Mouse (Mus musculus) stomach, postnatal 0 days (tissue): ENCODE measurements at regions not wholly inside any gene's neighbourhood (a gene's known extent, or its start where the extent isn't known, plus 50 kb on each side); places are given as distances from the start of the nearest gene placed in this dataset.

Source experiments
- CTCF ChIP-seq: IDR thresholded peaks from 2 replicates; pipeline ENCODE4 v1.5.1; 2016; ENCODE audit warnings: antibody characterized with exemption, low read depth, mild to moderate bottlenecking, moderate library complexity
- EP300 ChIP-seq: optimal IDR thresholded peaks from 2 replicates; pipeline ENCODE3; 2016; ENCODE audit warnings: antibody characterized with exemption

DNA sequence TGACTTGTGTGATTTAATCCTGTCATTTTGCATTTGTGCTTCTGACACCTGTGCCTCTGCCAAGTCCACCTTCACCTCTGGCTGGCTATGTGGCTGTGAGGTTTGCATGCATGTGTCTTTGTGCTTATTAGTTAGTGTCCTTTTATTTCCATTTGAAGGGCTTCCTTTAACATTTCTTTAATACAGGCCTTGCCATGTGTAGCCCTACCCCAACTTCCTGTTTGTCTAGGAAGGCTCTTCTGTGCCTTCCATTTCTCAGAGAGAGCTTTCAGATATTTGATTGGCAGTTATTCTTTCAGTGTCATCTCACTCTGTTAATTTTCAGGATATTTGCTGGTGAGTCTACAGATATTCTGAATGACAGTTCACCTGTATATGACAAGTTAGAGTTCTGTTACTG lies 1302.0 kb upstream of the A1bg start:
- TF ChIP-seq CTCF (no peak), EP300 (no peak)
